Mouse (Mus musculus) CD4-positive, CD25-positive, alpha-beta regulatory T cell, adult 4 months (primary cell): ENCODE measurements around the gene Mark3. TPM values are rescaled to one million over a fixed set of nuclear protein-coding genes. Genes with fewer than 3 reads are reported as not detected.

Experiments
- ATAC-seq: one replicate; pipeline ENCODE4 v1.8.0; 2017
- polyA plus RNA-seq, 2 experiments: library from polyadenylated mRNA; unstranded; fragments of 100-300 nt; shearing (Covaris generic); gene quantifications; one replicate each; pipeline ENCODE4 v1.2.1; 2017

Mark3 gene
- polyA plus RNA-seq, 2 experiments from 2014 or later: 28.9 to 33.9 TPM

GRCm38 (mm10) chr12:111560286-111560685 lies 14.0 kb upstream of the Mark3 start:
- no peak for ATAC-seq

- no peak for ATAC-seq
Observed at GRCm38 (mm10) chr12:111562276-111562814, 12.0 kb upstream of the Mark3 start.

GRCm38 (mm10) chr12:111563076-111563629 lies 11.2 kb upstream of the Mark3 start:
- ATAC-seq: no peak

GRCm38 (mm10) chr12:111565363-111565762 lies 9.0 kb upstream of the Mark3 start:
- ATAC-seq: no peak

- no peak for ATAC-seq
Observed at GRCm38 (mm10) chr12:111568836-111569235, 5.5 kb upstream of the Mark3 start.

GRCm38 (mm10) chr12:111572406-111572805 lies 1.9 kb upstream of the Mark3 start:
- ATAC-seq: no peak

- no peak for ATAC-seq
Observed at GRCm38 (mm10) chr12:111573315-111573714, 1.0 kb upstream of the Mark3 start.

GRCm38 (mm10) chr12:111574887-111575838 lies 840 bp downstream of the Mark3 start:
- no peak for ATAC-seq

- ATAC-seq: no peak
Observed at GRCm38 (mm10) chr12:111583058-111583457, 8.7 kb downstream of the Mark3 start.

GRCm38 (mm10) chr12:111584401-111584800 lies 10.1 kb downstream of the Mark3 start:
- ATAC-seq: no peak

GRCm38 (mm10) chr12:111587252-111587651 lies 12.9 kb downstream of the Mark3 start:
- no peak for ATAC-seq

GRCm38 (mm10) chr12:111592407-111593021 lies 18.2 kb downstream of the Mark3 start:
- peak; percentile 71 for ATAC-seq

GRCm38 (mm10) chr12:111593775-111594174 lies 19.5 kb downstream of the Mark3 start:
- no peak for ATAC-seq

- ATAC-seq: no peak
Observed at GRCm38 (mm10) chr12:111597310-111597709, 23.0 kb downstream of the Mark3 start.

- no peak for ATAC-seq
Observed at GRCm38 (mm10) chr12:111598902-111599301, 24.6 kb downstream of the Mark3 start.

- no peak for ATAC-seq
Observed at GRCm38 (mm10) chr12:111599640-111600039, 25.3 kb downstream of the Mark3 start.

GRCm38 (mm10) chr12:111603871-111604270 lies 29.5 kb downstream of the Mark3 start:
- ATAC-seq: no peak

- ATAC-seq: no peak
Observed at GRCm38 (mm10) chr12:111605619-111606018, 31.3 kb downstream of the Mark3 start.

GRCm38 (mm10) chr12:111608015-111608414 lies 33.7 kb downstream of the Mark3 start:
- no peak for ATAC-seq

GRCm38 (mm10) chr12:111614475-111615141 lies 40.3 kb downstream of the Mark3 start:
- no peak for ATAC-seq

- ATAC-seq: no peak
Observed at GRCm38 (mm10) chr12:111618266-111618665, 43.9 kb downstream of the Mark3 start.

GRCm38 (mm10) chr12:111648061-111648645 lies 73.8 kb downstream of the Mark3 start:
- ATAC-seq: peak; percentile 54
